Mouse (Mus musculus): ENCODE data around the gene Tal1. TPM values are rescaled to one million over a fixed set of nuclear protein-coding genes. Genes with fewer than 3 reads are reported as not detected.

The Tal1 gene
- 23.1 and 23.8 TPM in 2 replicates for polyA plus RNA-seq (2014; fragmentation: Nextera tagmentation; extraction: Ambion mirVana)

- Histone ChIP-seq H3K4me1 (ENCODE audit: control insufficient read depth, insufficient read depth, low read length) (0 out of 2 replicates have a peak, but pooled peaks cover 6% of the 10 kb centered on the region), H3K36me3 (ENCODE audit: control insufficient read depth, insufficient read depth, low read length) (no peaks in the 10 kb centered on the region), H3K4me2 (ENCODE audit: low read length) (peak within 1 kb of the TSS; percentile 97), H3K9me3 (ENCODE audit: control insufficient read depth, low read length) (no peaks in the 10 kb centered on the region), H3K9ac (replicated peaks; ENCODE audit: low read length) (peak within 1 kb of the TSS; percentile 68), H3K27me3 (ENCODE audit: control insufficient read depth, insufficient read depth, low read length) (peaks cover 67% of the 10 kb centered on the region), H3K27ac (replicated peaks; ENCODE audit: low read depth, low read length) (peak within 1 kb of the TSS; percentile 95), H3K4me3 (replicated peaks; ENCODE audit: low read depth, low read length) (peak within 1 kb of the TSS; percentile 43)
- peak; percentile 87 for DNase-seq
- WGBS = under 1% methylated on average over 60 of the region's 60 CpGs
- ATAC-seq (ENCODE audit: low FRiP score, low TSS enrichment) = peak; percentile 82
Measured at GRCm38 (mm10) chr4:115056371-115056920, at the start of gene Tal1. TSS of gene Tal1 (plus strand) at chr4:115056426.

- Histone ChIP-seq H3K4me1 (ENCODE audit: control insufficient read depth, insufficient read depth, low read length) (no peaks in the 10 kb centered on the region), H3K9me3 (ENCODE audit: control insufficient read depth, low read length) (no peaks in the 10 kb centered on the region), H3K4me2 (ENCODE audit: low read length) (no peak overlapping the region), H3K9ac (replicated peaks; ENCODE audit: low read length) (no peak overlapping the region), H3K27me3 (ENCODE audit: control insufficient read depth, insufficient read depth, low read length) (no peaks in the 10 kb centered on the region), H3K36me3 (ENCODE audit: control insufficient read depth, insufficient read depth, low read length) (peaks cover 7% of the 10 kb centered on the region; the same call in 1 of the 2 replicates), H3K4me3 (replicated peaks; ENCODE audit: low read depth, low read length) (no peak overlapping the region), H3K27ac (replicated peaks; ENCODE audit: low read depth, low read length) (no peak overlapping the region)
- ATAC-seq (ENCODE audit: low FRiP score, low TSS enrichment) = no peak
- 87% methylated on average over 3 of the region's 3 CpGs for WGBS
- DNase-seq = no peak
Measured at GRCm38 (mm10) chr4:115014276-115014675, 42.0 kb upstream of the Tal1 start.

- Histone ChIP-seq H3K36me3 (ENCODE audit: control insufficient read depth, insufficient read depth, low read length) (no peaks in the 10 kb centered on the region), H3K4me3 (replicated peaks; ENCODE audit: low read depth, low read length) (no peak overlapping the region), H3K9ac (replicated peaks; ENCODE audit: low read length) (no peak overlapping the region), H3K27me3 (ENCODE audit: control insufficient read depth, insufficient read depth, low read length) (no peaks in the 10 kb centered on the region), H3K9me3 (ENCODE audit: control insufficient read depth, low read length) (no peaks in the 10 kb centered on the region), H3K4me1 (ENCODE audit: control insufficient read depth, insufficient read depth, low read length) (no peaks in the 10 kb centered on the region), H3K27ac (replicated peaks; ENCODE audit: low read depth, low read length) (no peak overlapping the region), H3K4me2 (ENCODE audit: low read length) (no peak overlapping the region)
- no peak for DNase-seq
- ATAC-seq (ENCODE audit: low FRiP score, low TSS enrichment) = no peak
- WGBS = 93% methylated on average over 3 of the region's 3 CpGs
Measured at GRCm38 (mm10) chr4:115019997-115020396, 36.2 kb upstream of the Tal1 start.

- H3K4me2 ChIP-seq (ENCODE audit: low read length) = no peak overlapping the region
- no peaks in the 10 kb centered on the region for H3K4me1 ChIP-seq (ENCODE audit: control insufficient read depth, insufficient read depth, low read length)
- WGBS = 78% methylated on average over 6 of the region's 6 CpGs
- no peak overlapping the region for H3K27ac ChIP-seq (replicated peaks; ENCODE audit: low read depth, low read length)
- H3K9me3 ChIP-seq (ENCODE audit: control insufficient read depth, low read length) = no peaks in the 10 kb centered on the region
- no peak overlapping the region for H3K9ac ChIP-seq (replicated peaks; ENCODE audit: low read length)
- DNase-seq (no peak), ATAC-seq (ENCODE audit: low FRiP score, low TSS enrichment) (no peak)
- no peak overlapping the region for H3K4me3 ChIP-seq (replicated peaks; ENCODE audit: low read depth, low read length)
- H3K36me3 ChIP-seq (ENCODE audit: control insufficient read depth, insufficient read depth, low read length) = no peaks in the 10 kb centered on the region
- H3K27me3 ChIP-seq (ENCODE audit: control insufficient read depth, insufficient read depth, low read length) = no peaks in the 10 kb centered on the region
Measured at GRCm38 (mm10) chr4:115035043-115035442, 21.2 kb upstream of the Tal1 start.

- WGBS = 35% methylated on average over 4 of the region's 4 CpGs
- Histone ChIP-seq H3K9ac (replicated peaks; ENCODE audit: low read length) (no peak overlapping the region), H3K4me2 (ENCODE audit: low read length) (no peak overlapping the region), H3K27ac (replicated peaks; ENCODE audit: low read depth, low read length) (no peak overlapping the region), H3K36me3 (ENCODE audit: control insufficient read depth, insufficient read depth, low read length) (0 out of 2 replicates have a peak, but pooled peaks cover 4% of the 10 kb centered on the region), H3K9me3 (ENCODE audit: control insufficient read depth, low read length) (no peaks in the 10 kb centered on the region), H3K4me1 (ENCODE audit: control insufficient read depth, insufficient read depth, low read length) (no peaks in the 10 kb centered on the region), H3K4me3 (replicated peaks; ENCODE audit: low read depth, low read length) (no peak overlapping the region), H3K27me3 (ENCODE audit: control insufficient read depth, insufficient read depth, low read length) (no peaks in the 10 kb centered on the region)
- DNase-seq (peak; percentile 83), ATAC-seq (ENCODE audit: low FRiP score, low TSS enrichment) (no peak)
Measured at GRCm38 (mm10) chr4:115038242-115038641, 18.0 kb upstream of the Tal1 start.

GRCm38 (mm10) chr4:115045621-115046020 is 10.6 kb upstream of the Tal1 start:
- WGBS = 78% methylated on average over 3 of the region's 3 CpGs

GRCm38 (mm10) chr4:115047750-115048149 is 8.5 kb upstream of the Tal1 start:
- ATAC-seq (ENCODE audit: low FRiP score, low TSS enrichment) (no peak), DNase-seq (peak; percentile 59)
- Histone ChIP-seq H3K9ac (replicated peaks; ENCODE audit: low read length) (no peak overlapping the region), H3K4me2 (ENCODE audit: low read length) (no peak overlapping the region), H3K27ac (replicated peaks; ENCODE audit: low read depth, low read length) (no peak overlapping the region), H3K9me3 (ENCODE audit: control insufficient read depth, low read length) (no peaks in the 10 kb centered on the region), H3K27me3 (ENCODE audit: control insufficient read depth, insufficient read depth, low read length) (peaks cover 29% of the 10 kb centered on the region), H3K36me3 (ENCODE audit: control insufficient read depth, insufficient read depth, low read length) (no peaks in the 10 kb centered on the region), H3K4me3 (replicated peaks; ENCODE audit: low read depth, low read length) (no peak overlapping the region), H3K4me1 (ENCODE audit: control insufficient read depth, insufficient read depth, low read length) (0 out of 2 replicates have a peak, but pooled peaks cover 3% of the 10 kb centered on the region)
- WGBS = 6% methylated on average over 5 of the region's 5 CpGs

More at GRCm38 (mm10) chr4:115045621-115046020, 10.6 kb upstream of the Tal1 start:
- ATAC-seq (ENCODE audit: low FRiP score, low TSS enrichment) (no peak), DNase-seq (no peak)
- H3K4me1 ChIP-seq (ENCODE audit: control insufficient read depth, insufficient read depth, low read length) = no peaks in the 10 kb centered on the region
- no peak overlapping the region for H3K9ac ChIP-seq (replicated peaks; ENCODE audit: low read length)
- no peak overlapping the region for H3K27ac ChIP-seq (replicated peaks; ENCODE audit: low read depth, low read length)
- H3K4me3 ChIP-seq (replicated peaks; ENCODE audit: low read depth, low read length) = no peak overlapping the region
- H3K27me3 ChIP-seq (ENCODE audit: control insufficient read depth, insufficient read depth, low read length) = 0 out of 2 replicates have a peak, but pooled peaks cover 12% of the 10 kb centered on the region
- no peaks in the 10 kb centered on the region for H3K9me3 ChIP-seq (ENCODE audit: control insufficient read depth, low read length)
- H3K36me3 ChIP-seq (ENCODE audit: control insufficient read depth, insufficient read depth, low read length) = 0 out of 2 replicates have a peak, but pooled peaks cover 4% of the 10 kb centered on the region
- H3K4me2 ChIP-seq (ENCODE audit: low read length) = no peak overlapping the region

- Histone ChIP-seq H3K9me3 (ENCODE audit: control insufficient read depth, low read length) (no peaks in the 10 kb centered on the region), H3K27ac (replicated peaks; ENCODE audit: low read depth, low read length) (no peak overlapping the region), H3K4me1 (ENCODE audit: control insufficient read depth, insufficient read depth, low read length) (0 out of 2 replicates have a peak, but pooled peaks cover 6% of the 10 kb centered on the region), H3K9ac (replicated peaks; ENCODE audit: low read length) (no peak overlapping the region), H3K36me3 (ENCODE audit: control insufficient read depth, insufficient read depth, low read length) (no peaks in the 10 kb centered on the region), H3K4me3 (replicated peaks; ENCODE audit: low read depth, low read length) (no peak overlapping the region), H3K27me3 (ENCODE audit: control insufficient read depth, insufficient read depth, low read length) (peaks cover 34% of the 10 kb centered on the region), H3K4me2 (ENCODE audit: low read length) (no peak overlapping the region)
- no peak for DNase-seq
- ATAC-seq (ENCODE audit: low FRiP score, low TSS enrichment) = no peak
- 79% methylated on average over 8 of the region's 8 CpGs for WGBS
Measured at GRCm38 (mm10) chr4:115048190-115048589, 8.0 kb upstream of the Tal1 start.

- Histone ChIP-seq H3K9ac (replicated peaks; ENCODE audit: low read length) (no peak overlapping the region), H3K27ac (replicated peaks; ENCODE audit: low read depth, low read length) (no peak overlapping the region), H3K4me1 (ENCODE audit: control insufficient read depth, insufficient read depth, low read length) (0 out of 2 replicates have a peak, but pooled peaks cover 6% of the 10 kb centered on the region), H3K4me3 (replicated peaks; ENCODE audit: low read depth, low read length) (no peak overlapping the region), H3K4me2 (ENCODE audit: low read length) (no peak overlapping the region), H3K9me3 (ENCODE audit: control insufficient read depth, low read length) (no peaks in the 10 kb centered on the region), H3K36me3 (ENCODE audit: control insufficient read depth, insufficient read depth, low read length) (no peaks in the 10 kb centered on the region), H3K27me3 (ENCODE audit: control insufficient read depth, insufficient read depth, low read length) (peaks cover 59% of the 10 kb centered on the region)
- DNase-seq (no peak), ATAC-seq (ENCODE audit: low FRiP score, low TSS enrichment) (no peak)
- 79% methylated on average over 5 of the region's 5 CpGs for WGBS
Measured at GRCm38 (mm10) chr4:115051245-115051644, 5.0 kb upstream of the Tal1 start.

All from midbrain, embryonic 14.5 days (tissue).